ENCODE assay signal across 8 mouse cellular contexts in genomic region chr1:135728631-135729366, GRCm38 (mm10). TPM values are rescaled to one million over a fixed set of nuclear protein-coding genes. Genes with fewer than 3 reads are reported as not detected.
DNase-seq lines count a peak whose midpoint lies in the region; ATAC-seq and TF ChIP-seq lines count a peak whose summit lies in the region.

No protein-coding gene starts in this region.

- peak overlapping the region; percentile 63 for H3K9ac ChIP-seq in ES-Bruce4 (ENCODE audit: low read depth, poor library complexity, severe bottlenecking)
- H3K9ac ChIP-seq in forebrain, embryonic 12.5 days = peak overlapping the region; percentile 69
- peak overlapping the region; percentile 78 for H3K9ac ChIP-seq in heart, postnatal 0 days (replicated peaks; ENCODE audit: low read depth, low read length)
- H3K9ac ChIP-seq in liver, postnatal 0 days (replicated peaks) = peak overlapping the region; percentile 88
- peak overlapping the region; percentile 74 for H3K9ac ChIP-seq in neural tube, embryonic 13.5 days

- no peaks in the 10 kb centered on the region for H3K27me3 ChIP-seq in ES-Bruce4 (ENCODE audit: control insufficient read depth, insufficient read depth, low read length, poor library complexity, severe bottlenecking)
- peaks cover 14% of the 10 kb centered on the region; the same call in 1 of the 2 replicates for H3K27me3 ChIP-seq in forebrain, embryonic 12.5 days
- H3K27me3 ChIP-seq in heart, postnatal 0 days (ENCODE audit: control insufficient read depth, insufficient read depth, low read length) = no peaks in the 10 kb centered on the region
- no peaks in the 10 kb centered on the region for H3K27me3 ChIP-seq in liver, postnatal 0 days (ENCODE audit: insufficient read depth, low read length)
- H3K27me3 ChIP-seq in neural tube, embryonic 13.5 days = no peaks in the 10 kb centered on the region

- peak; percentile 65; the same call in 1 of the 2 replicates for TF ChIP-seq EP300 in ES-Bruce4 (IDR thresholded peaks at IDR 0.05; ENCODE audit: insufficient read depth, low read depth, low read length)
- peak; percentile 64 for TF ChIP-seq EP300 in heart, postnatal 0 days (IDR thresholded peaks at IDR 0.05; ENCODE audit: low read depth)
- no peak for TF ChIP-seq EP300 in liver, postnatal 0 days (IDR thresholded peaks at IDR 0.05; ENCODE audit: low read depth)

- peak; percentile 89 for DNase-seq in c-Kit-positive CD71-positive TER-119-negative erythroid progenitor cells, embryonic 14.5 days (ENCODE audit: low read depth)
- peak; percentile 94 for DNase-seq in heart, postnatal 0 days (ENCODE audit: low spot score)
- DNase-seq in kidney, postnatal 36 days = peak; percentile 89 to 90
- peak; percentile 91 for DNase-seq in liver, postnatal 0 days
- peak; percentile 74 for DNase-seq in telencephalon, adult 2 months (ENCODE audit: low read depth, low spot score)

- WGBS in forebrain, embryonic 12.5 days = 2% methylated on average over 35 of the region's 35 CpGs
- under 1% methylated on average over 35 of the region's 35 CpGs for WGBS in heart, postnatal 0 days
- WGBS in liver, postnatal 0 days (ENCODE audit: insufficient replicate concordance) = 2% methylated on average over 35 of the region's 35 CpGs
- 2% methylated on average over 35 of the region's 35 CpGs for WGBS in neural tube, embryonic 13.5 days

- peak overlapping the region; percentile 89 for H3K4me2 ChIP-seq in forebrain, embryonic 12.5 days
- H3K4me2 ChIP-seq in heart, postnatal 0 days (ENCODE audit: low read depth, low read length) = peak overlapping the region; percentile 69
- peak overlapping the region; percentile 92 for H3K4me2 ChIP-seq in liver, postnatal 0 days (ENCODE audit: low read depth, low read length)
- H3K4me2 ChIP-seq in neural tube, embryonic 13.5 days = peak overlapping the region; percentile 73

- peak overlapping the region; percentile 76 for H3K4me3 ChIP-seq in ES-Bruce4 (ENCODE audit: low read depth, low read length)
- peak overlapping the region; percentile 56 for H3K4me3 ChIP-seq in forebrain, embryonic 12.5 days (replicated peaks)
- peak overlapping the region; percentile 65 for H3K4me3 ChIP-seq in heart, postnatal 0 days (ENCODE audit: low read depth, low read length)
- H3K4me3 ChIP-seq in liver, postnatal 0 days (ENCODE audit: low read depth, low read length) = peak overlapping the region; percentile 83
- peak overlapping the region; percentile 43 for H3K4me3 ChIP-seq in neural tube, embryonic 13.5 days

- H3K4me1 ChIP-seq in ES-Bruce4 (ENCODE audit: control insufficient read depth, insufficient read depth, low read length) = peaks cover 14% of the 10 kb centered on the region
- H3K4me1 ChIP-seq in forebrain, embryonic 12.5 days = peaks cover 46% of the 10 kb centered on the region
- peaks cover 52% of the 10 kb centered on the region for H3K4me1 ChIP-seq in heart, postnatal 0 days (ENCODE audit: control insufficient read depth, insufficient read depth)
- peaks cover 26% of the 10 kb centered on the region for H3K4me1 ChIP-seq in liver, postnatal 0 days (ENCODE audit: insufficient read depth)
- peaks cover 55% of the 10 kb centered on the region for H3K4me1 ChIP-seq in neural tube, embryonic 13.5 days (replicated peaks)

- no peak for TF ChIP-seq POLR2A in ES-Bruce4 (IDR thresholded peaks at IDR 0.05; ENCODE audit: insufficient read depth, low read length)

- H3K9me3 ChIP-seq in ES-Bruce4 (replicated peaks; ENCODE audit: control insufficient read depth, insufficient read depth, low read length, poor library complexity, severe bottlenecking) = no peaks in the 10 kb centered on the region
- no peaks in the 10 kb centered on the region for H3K9me3 ChIP-seq in forebrain, embryonic 12.5 days
- H3K9me3 ChIP-seq in heart, postnatal 0 days (replicated peaks; ENCODE audit: control insufficient read depth, low read length) = no peaks in the 10 kb centered on the region
- H3K9me3 ChIP-seq in liver, postnatal 0 days (ENCODE audit: low read length) = no peaks in the 10 kb centered on the region
- H3K9me3 ChIP-seq in neural tube, embryonic 13.5 days = no peaks in the 10 kb centered on the region

- TF ChIP-seq CTCF in ES-Bruce4 (IDR thresholded peaks at IDR 0.05; ENCODE audit: low read depth, low read length) = no peak
- no peak for TF ChIP-seq CTCF in heart, postnatal 0 days (IDR thresholded peaks at IDR 0.05; ENCODE audit: low read depth)
- TF ChIP-seq CTCF in liver, postnatal 0 days (IDR thresholded peaks at IDR 0.05; ENCODE audit: low read depth) = no peak

- peak; percentile 88 for ATAC-seq in forebrain, embryonic 12.5 days (ENCODE audit: low FRiP score)
- ATAC-seq in heart, postnatal 0 days (ENCODE audit: insufficient read depth, low read depth) = peak; percentile 88
- ATAC-seq in liver, postnatal 0 days = peak; percentile 96
- peak; percentile 86 for ATAC-seq in neural tube, embryonic 13.5 days (ENCODE audit: low read depth)

- no peak overlapping the region for H3K27ac ChIP-seq in ES-Bruce4 (ENCODE audit: insufficient read depth, low read length)
- H3K27ac ChIP-seq in forebrain, embryonic 12.5 days = no peak overlapping the region
- peak overlapping the region; percentile 92 for H3K27ac ChIP-seq in heart, postnatal 0 days (ENCODE audit: low read depth)
- peak overlapping the region; percentile 88 for H3K27ac ChIP-seq in liver, postnatal 0 days (ENCODE audit: low read depth)
- peak overlapping the region; percentile 59 for H3K27ac ChIP-seq in neural tube, embryonic 13.5 days (replicated peaks)

- no peaks in the 10 kb centered on the region for H3K36me3 ChIP-seq in ES-Bruce4 (ENCODE audit: control insufficient read depth, insufficient read depth, low read length, poor library complexity, severe bottlenecking)
- H3K36me3 ChIP-seq in forebrain, embryonic 12.5 days (replicated peaks) = no peaks in the 10 kb centered on the region
- H3K36me3 ChIP-seq in heart, postnatal 0 days (replicated peaks; ENCODE audit: control insufficient read depth, insufficient read depth, low read length) = no peaks in the 10 kb centered on the region; the same call in 1 of the 2 replicates
- no peaks in the 10 kb centered on the region for H3K36me3 ChIP-seq in liver, postnatal 0 days (replicated peaks; ENCODE audit: insufficient read depth, low read length)
- no peaks in the 10 kb centered on the region for H3K36me3 ChIP-seq in neural tube, embryonic 13.5 days

RNA-seq across cellular contexts. Expression of gene Csrp1, which starts 8.9 kb away (rescaled TPM):
- polyA plus RNA-seq in ES-Bruce4 (2011; ENCODE audit: insufficient read depth, insufficient read length, low read depth, missing spikeins) = 178 and 190 TPM in 2 replicates
- polyA plus RNA-seq in forebrain, embryonic 12.5 days (2016; fragmentation: Nextera tagmentation; extraction: Ambion mirVana) = 31.6 and 33.9 TPM in 2 replicates
- 529 and 840 TPM in 2 replicates for total RNA-seq in heart, postnatal 0 days (2014; rRNA removed; ENCODE audit: low replicate concordance)
- polyA plus RNA-seq in heart, postnatal 0 days (2015; fragmentation: Nextera tagmentation; extraction: Ambion mirVana) = 128 and 145 TPM in 2 replicates
- polyA plus RNA-seq in liver, postnatal 0 days (2015; fragmentation: Nextera tagmentation; extraction: Ambion mirVana) = 23.5 and 25.9 TPM in 2 replicates
- 28.0 and 30.6 TPM in 2 replicates for polyA plus RNA-seq in neural tube, embryonic 13.5 days (2015; fragmentation: Nextera tagmentation; extraction: Ambion mirVana)

RNA-seq across cellular contexts. Expression of gene Phlda3, which starts 37.1 kb away (rescaled TPM):
- polyA plus RNA-seq in ES-Bruce4 (2011; ENCODE audit: insufficient read depth, insufficient read length, low read depth, missing spikeins) = 88.1 and 98.9 TPM in 2 replicates
- polyA plus RNA-seq in forebrain, embryonic 12.5 days (2016; fragmentation: Nextera tagmentation; extraction: Ambion mirVana) = 14.8 and 16.9 TPM in 2 replicates
- total RNA-seq in heart, postnatal 0 days (2014; rRNA removed; ENCODE audit: low replicate concordance) = 87.5 and 130 TPM in 2 replicates
- polyA plus RNA-seq in heart, postnatal 0 days (2015; fragmentation: Nextera tagmentation; extraction: Ambion mirVana) = 65.5 and 67.2 TPM in 2 replicates
- 4.0 and 4.9 TPM in 2 replicates for polyA plus RNA-seq in liver, postnatal 0 days (2015; fragmentation: Nextera tagmentation; extraction: Ambion mirVana)
- 32.1 and 32.6 TPM in 2 replicates for polyA plus RNA-seq in neural tube, embryonic 13.5 days (2015; fragmentation: Nextera tagmentation; extraction: Ambion mirVana)

RNA-seq across cellular contexts. Expression of gene Tnni1, which starts 50.4 kb away (rescaled TPM):
- polyA plus RNA-seq in ES-Bruce4 (2011; ENCODE audit: insufficient read depth, insufficient read length, low read depth, missing spikeins) = 0.53 and 1.0 TPM in 2 replicates
- polyA plus RNA-seq in forebrain, embryonic 12.5 days (2016; fragmentation: Nextera tagmentation; extraction: Ambion mirVana) = 0.85 and 1.4 TPM in 2 replicates
- total RNA-seq in heart, postnatal 0 days (2014; rRNA removed; ENCODE audit: low replicate concordance) = 4,186 and 4,592 TPM in 2 replicates
- polyA plus RNA-seq in heart, postnatal 0 days (2015; fragmentation: Nextera tagmentation; extraction: Ambion mirVana) = 4,392 and 4,399 TPM in 2 replicates
- 1.2 and 4.7 TPM in 2 replicates for polyA plus RNA-seq in liver, postnatal 0 days (2015; fragmentation: Nextera tagmentation; extraction: Ambion mirVana)
- 15.0 and 31.7 TPM in 2 replicates for polyA plus RNA-seq in neural tube, embryonic 13.5 days (2015; fragmentation: Nextera tagmentation; extraction: Ambion mirVana)

Comparison
In these comparisons a context has a peak if more than half of its experiments do, and no peak if none do; other contexts are left out.
1. H3K27ac ChIP-seq: peak in heart, postnatal 0 days (single experiment), liver, postnatal 0 days (single experiment) and neural tube, embryonic 13.5 days (single experiment); none in ES-Bruce4 (single experiment) and forebrain, embryonic 12.5 days (single experiment).
2. RNA of gene Tnni1, which starts 50.4 kb away (polyA plus RNA-seq): 4,392 to 4,399 TPM in heart, postnatal 0 days; 15.0 to 31.7 TPM in neural tube, embryonic 13.5 days, 0.85 to 1.4 TPM in forebrain, embryonic 12.5 days, 1.2 to 4.7 TPM in liver, postnatal 0 days and 0.53 to 1.0 TPM in ES-Bruce4; every median in the first group is over 100 times any median in the second.
3. Peak in every context shown above with its lines, with median percentiles within 50 percentile points of each other: H3K4me3 ChIP-seq, H3K9ac ChIP-seq, DNase-seq, ATAC-seq and H3K4me2 ChIP-seq.